Mouse (Mus musculus) lung, postnatal 0 days (tissue): ENCODE data around the gene Mrpl57. TPM values are rescaled to one million over a fixed set of nuclear protein-coding genes. Genes with fewer than 3 reads are reported as not detected.

Source experiments
- ATAC-seq: fragments of 200-750 bp; cut with Nextera tagmentation; 2 replicates; pipeline ENCODE4 v1.8.0; 2017; ENCODE audit warnings: moderate library complexity
- DNase-seq: peaks from one replicate; pipeline ENCODE4 v3.0.0-alpha.2; 2016; ENCODE audit warnings: low spot score
- H3K27ac ChIP-seq: fragments of 300-500 bp; sonication (generic); 2 replicates; pipeline ENCODE4 v1.5.1; 2014; ENCODE audit warnings: antibody characterized with exemption, mild to moderate bottlenecking, low read length, mixed read lengths
- H3K27me3 ChIP-seq: fragments of 300-500 bp; sonication (generic); replicated peaks from 2 replicates; pipeline ENCODE4 v1.6.1; 2014; ENCODE audit warnings: low read length, mixed read lengths; ENCODE audit not compliant: insufficient read depth
- H3K36me3 ChIP-seq: fragments of 300-500 bp; sonication (generic); 2 replicates; pipeline ENCODE4 v1.6.1; 2014; ENCODE audit warnings: low read length, mixed read lengths; ENCODE audit not compliant: insufficient read depth
- H3K4me1 ChIP-seq: fragments of 300-500 bp; sonication (generic); 2 replicates; pipeline ENCODE4 v1.6.1; 2014; ENCODE audit warnings: antibody characterized with exemption, low read depth, low read length, mixed read lengths; ENCODE audit not compliant: insufficient read depth
- H3K4me2 ChIP-seq: fragments of 300-500 bp; sonication (generic); replicated peaks from 2 replicates; pipeline ENCODE4 v1.6.1; 2014; ENCODE audit warnings: low read depth, mild to moderate bottlenecking, low read length, moderate library complexity, mixed read lengths
- H3K4me3 ChIP-seq: fragments of 300-500 bp; sonication (generic); 2 replicates; pipeline ENCODE4 v1.5.1; 2014; ENCODE audit warnings: low read depth, low read length
- H3K9ac ChIP-seq: fragments of 300-500 bp; sonication (generic); replicated peaks from 2 replicates; pipeline ENCODE4 v1.6.1; 2014; ENCODE audit warnings: low read depth, mild to moderate bottlenecking
- H3K9me3 ChIP-seq: fragments of 300-500 bp; sonication (generic); 2 replicates; pipeline ENCODE4 v1.6.1; 2016; ENCODE audit warnings: low read length, mixed read lengths
- CTCF ChIP-seq: IDR thresholded peaks from 2 replicates; pipeline ENCODE4 v1.5.1; 2016; ENCODE audit warnings: antibody characterized with exemption, mild to moderate bottlenecking
- EP300 ChIP-seq: IDR thresholded peaks from 2 replicates; pipeline ENCODE4 v1.6.1; 2016; ENCODE audit warnings: antibody characterized with exemption, mild to moderate bottlenecking, control low read depth
- WGBS: fragments of 180-500 bp; shearing (Covaris S2); extraction: QIAGEN DNeasy Blood & Tissue Kit; methylation state at CpG from one replicate; pipeline ENCODE4 v1.1.7; 2014; 5-methylcytosine and 5-hydroxymethylcytosine counted together
- polyA plus RNA-seq: library from polyadenylated mRNA; unstranded; fragments of >200 nt; fragmentation: Nextera tagmentation; extraction: Ambion mirVana; gene quantifications from 2 replicates; pipeline ENCODE4 v1.2.1, GENCODE M21; 2015

Gene Mrpl57
- polyA plus RNA-seq = 163 and 210 TPM in 2 replicates

DNA sequence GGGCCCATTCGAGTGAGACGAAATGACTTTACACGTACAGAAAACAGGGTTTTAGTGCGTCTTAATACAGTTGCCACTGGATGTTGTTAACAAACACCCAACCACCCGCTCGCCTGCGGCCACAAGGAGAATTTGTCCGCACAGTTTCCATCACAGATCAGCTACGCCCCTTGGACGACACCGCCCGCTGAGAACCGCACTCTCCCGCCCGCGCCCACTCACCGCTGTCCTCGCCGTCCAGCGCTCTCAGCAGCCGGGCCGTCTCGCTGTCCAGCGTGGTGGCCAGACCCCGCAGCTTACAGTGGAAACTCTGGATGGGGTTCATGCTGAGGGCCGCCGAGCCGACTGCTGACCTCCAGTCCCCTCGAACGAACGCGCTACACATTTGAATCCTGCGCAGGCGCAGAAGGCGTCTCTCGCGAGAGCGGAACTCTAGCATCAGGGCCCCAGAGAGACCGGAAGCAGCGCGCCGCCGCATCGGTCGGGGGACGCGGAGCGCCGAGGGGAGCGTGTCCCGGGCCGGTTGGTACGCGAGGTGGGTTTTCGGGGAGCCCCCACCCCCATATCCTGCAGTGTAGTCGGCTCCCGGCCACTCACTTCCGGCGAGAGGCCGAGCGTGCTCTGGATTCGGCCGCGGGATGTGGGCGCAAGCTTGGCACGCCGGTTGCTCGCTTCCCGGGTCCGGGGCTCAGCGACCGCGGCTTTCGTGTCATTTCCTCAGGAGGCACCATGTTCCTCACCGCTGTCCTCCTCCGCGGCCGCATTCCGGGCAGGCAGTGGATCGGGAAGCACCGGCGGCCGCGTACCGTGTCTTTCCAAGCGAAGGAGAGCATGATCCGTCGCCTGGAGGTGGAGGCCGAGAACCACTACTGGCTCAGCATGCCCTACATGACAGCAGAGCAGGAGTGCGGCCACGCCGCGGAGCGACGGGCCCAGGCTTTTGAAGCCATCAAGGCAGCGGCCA, at the start of gene Mrpl57, which contains the start of gene Ska3:
Gene Mrpl57, plus strand, starts transcription at position 447 of the 964 bp plus-strand sequence.
Gene Ska3, minus strand, starts transcription at position 398 of the 964 bp plus-strand sequence.
- Histone ChIP-seq H3K4me1 (peaks cover 6% of the 10 kb centered on the region; the same call in 1 of the 2 replicates), H3K4me2 (peak within 1 kb of the TSS; percentile 86), H3K4me3 (peak within 1 kb of the TSS; percentile 82), H3K27me3 (no peaks in the 10 kb centered on the region), H3K36me3 (no peaks in the 10 kb centered on the region), H3K27ac (peak within 1 kb of the TSS; percentile 94), H3K9ac (peak within 1 kb of the TSS; percentile 82), H3K9me3 (no peaks in the 10 kb centered on the region)
- peak; percentile 95 for DNase-seq
- TF ChIP-seq CTCF (peak; percentile 39), EP300 (no peak)
- WGBS = under 1% methylated on average over 96 of the region's 96 CpGs
- peak; percentile 98 for ATAC-seq

DNA sequence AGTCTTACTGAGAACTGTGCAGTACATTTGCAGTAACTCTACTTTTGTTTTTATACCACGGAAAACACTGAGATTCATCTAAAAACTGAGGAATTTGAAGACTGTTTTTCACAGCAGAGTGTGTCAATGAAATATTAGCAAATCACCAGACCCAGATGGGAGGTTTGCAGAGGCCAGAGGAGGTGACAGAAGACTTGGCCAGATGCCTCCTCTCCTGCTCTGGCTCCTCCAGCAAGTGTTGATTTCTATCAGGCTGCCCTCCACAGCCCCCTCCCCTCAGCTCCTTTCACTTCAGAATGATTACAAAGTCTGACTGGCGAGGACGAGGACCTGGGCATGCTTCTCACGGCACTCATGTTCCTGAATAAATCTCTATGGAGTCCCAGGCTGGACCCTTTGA, 38.6 kb upstream of the Mrpl57 start:
- Histone ChIP-seq H3K27me3 (no peaks in the 10 kb centered on the region), H3K9ac (no peak overlapping the region), H3K9me3 (no peaks in the 10 kb centered on the region), H3K4me3 (no peak overlapping the region), H3K36me3 (no peaks in the 10 kb centered on the region), H3K4me2 (no peak overlapping the region), H3K4me1 (no peaks in the 10 kb centered on the region), H3K27ac (no peak overlapping the region)
- no peak for ATAC-seq
- WGBS = 27% methylated on average over 4 of the region's 4 CpGs
- TF ChIP-seq EP300 = no peak
- no peak for TF ChIP-seq CTCF
- no peak for DNase-seq

DNA sequence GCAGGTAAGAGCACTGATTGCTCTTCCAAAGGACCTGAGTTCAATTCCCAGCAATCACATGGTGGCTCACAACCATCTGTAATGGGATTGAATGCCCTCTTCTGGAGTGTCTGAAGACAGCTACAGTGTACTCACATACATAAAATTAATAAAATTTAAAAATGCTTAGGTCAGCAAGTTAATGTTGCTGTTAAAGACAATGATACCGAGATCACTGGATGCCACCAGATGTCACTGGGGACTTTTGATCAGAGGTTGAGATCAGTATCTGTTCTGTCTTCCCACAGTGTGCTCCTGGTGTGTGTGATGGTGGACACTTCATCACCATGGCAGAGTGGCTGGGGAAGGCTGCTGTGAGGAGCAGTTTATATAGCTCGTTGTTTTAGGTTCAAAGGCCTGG, 36.7 kb upstream of the Mrpl57 start:
- Histone ChIP-seq H3K36me3 (no peaks in the 10 kb centered on the region), H3K27me3 (no peaks in the 10 kb centered on the region), H3K4me1 (no peaks in the 10 kb centered on the region), H3K4me2 (no peak overlapping the region), H3K9ac (no peak overlapping the region), H3K4me3 (no peak overlapping the region), H3K9me3 (no peaks in the 10 kb centered on the region), H3K27ac (no peak overlapping the region)
- DNase-seq (no peak), ATAC-seq (no peak)
- TF ChIP-seq EP300 (no peak), CTCF (no peak)
- 71% methylated on average over 2 of the region's 2 CpGs for WGBS

DNA sequence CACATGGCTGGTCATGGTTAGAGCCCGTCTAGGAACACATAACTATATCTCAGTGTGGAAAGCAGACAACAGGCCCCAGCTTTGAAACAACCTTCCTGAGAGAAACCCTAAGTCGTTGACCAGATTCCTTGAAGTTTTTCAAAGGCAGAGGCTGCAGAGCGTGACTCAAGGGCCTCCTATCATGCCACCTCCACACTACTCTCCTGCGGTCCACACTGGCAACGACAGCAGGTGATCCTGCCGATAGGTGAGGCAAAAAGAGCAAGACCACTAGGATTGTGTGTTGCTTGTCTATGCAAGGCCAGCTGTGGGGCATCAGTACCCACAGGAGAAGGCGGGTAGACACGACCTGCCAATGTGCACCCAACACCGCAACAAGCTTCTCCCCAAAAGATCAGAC, 36.3 kb upstream of the Mrpl57 start:
- no peak overlapping the region for H3K27ac ChIP-seq
- no peak for DNase-seq
- no peak overlapping the region for H3K9ac ChIP-seq
- no peaks in the 10 kb centered on the region for H3K27me3 ChIP-seq
- WGBS = 86% methylated on average over 9 of the region's 9 CpGs
- H3K36me3 ChIP-seq = no peaks in the 10 kb centered on the region
- H3K4me1 ChIP-seq = no peaks in the 10 kb centered on the region
- H3K9me3 ChIP-seq = no peaks in the 10 kb centered on the region
- no peak for ATAC-seq
- TF ChIP-seq CTCF = no peak
- no peak for TF ChIP-seq EP300
- H3K4me3 ChIP-seq = no peak overlapping the region
- H3K4me2 ChIP-seq = no peak overlapping the region

DNA sequence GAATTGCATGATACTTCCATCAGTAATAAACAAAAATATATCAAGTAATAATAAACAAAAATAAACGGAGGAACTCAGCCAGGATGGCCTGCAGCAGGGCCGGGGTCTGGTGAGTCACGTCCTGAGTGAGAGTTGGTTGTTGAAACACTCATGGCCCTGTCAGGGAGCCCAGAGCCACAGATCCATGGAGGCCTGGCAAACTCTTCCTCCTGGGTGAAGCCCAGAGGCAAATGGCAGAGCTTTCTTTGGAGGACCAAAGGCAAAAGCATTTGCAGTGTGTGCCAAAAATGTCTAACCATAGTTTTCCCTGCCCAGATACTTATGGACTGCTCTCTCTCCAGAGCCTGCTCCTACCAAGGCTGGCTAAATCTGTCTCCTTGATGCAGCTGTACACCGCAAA, 34.9 kb upstream of the Mrpl57 start:
- no peaks in the 10 kb centered on the region for H3K27me3 ChIP-seq
- H3K4me1 ChIP-seq = no peaks in the 10 kb centered on the region
- no peak for ATAC-seq
- no peak for DNase-seq
- no peaks in the 10 kb centered on the region for H3K9me3 ChIP-seq
- no peak overlapping the region for H3K27ac ChIP-seq
- no peak overlapping the region for H3K4me3 ChIP-seq
- no peaks in the 10 kb centered on the region for H3K36me3 ChIP-seq
- 54% methylated on average over 4 of the region's 4 CpGs for WGBS
- TF ChIP-seq EP300 = no peak
- no peak for TF ChIP-seq CTCF
- no peak overlapping the region for H3K4me2 ChIP-seq
- no peak overlapping the region for H3K9ac ChIP-seq

DNA sequence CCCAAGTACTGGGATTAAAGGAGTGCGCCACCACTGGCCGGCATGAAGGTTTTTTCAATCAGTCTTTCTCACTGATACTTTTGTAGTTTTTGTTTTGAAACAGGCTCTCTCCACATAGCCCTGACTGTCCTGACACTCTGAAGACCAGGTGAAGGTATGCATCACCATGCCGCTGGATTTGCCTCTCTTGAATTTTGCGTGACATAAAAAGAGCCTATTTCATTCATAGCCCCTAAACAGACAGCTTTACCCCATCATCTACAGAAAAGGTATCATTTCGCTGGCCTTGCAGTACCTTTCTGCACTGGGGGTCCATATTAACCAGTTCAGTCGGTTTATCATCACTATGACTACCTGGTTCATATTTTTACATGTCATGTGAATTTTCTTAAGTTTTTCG, 28.5 kb upstream of the Mrpl57 start:
- no peaks in the 10 kb centered on the region for H3K27me3 ChIP-seq
- H3K9ac ChIP-seq = no peak overlapping the region
- H3K4me2 ChIP-seq = peak overlapping the region; percentile 64
- no peaks in the 10 kb centered on the region for H3K9me3 ChIP-seq
- TF ChIP-seq CTCF (peak; percentile 40), EP300 (no peak)
- peak; percentile 7 for ATAC-seq
- DNase-seq = peak; percentile 18
- peaks cover 11% of the 10 kb centered on the region; the same call in 1 of the 2 replicates for H3K4me1 ChIP-seq
- 13% methylated on average over 7 of the region's 7 CpGs for WGBS
- H3K36me3 ChIP-seq = peaks cover 2% of the 10 kb centered on the region; the same call in 1 of the 2 replicates
- H3K4me3 ChIP-seq = peak overlapping the region; percentile 58
- H3K27ac ChIP-seq = peak overlapping the region; percentile 57; the same call in 1 of the 2 replicates
